Mouse (Mus musculus): ENCODE data around the gene Ccdc71.

Ccdc71 gene

DNA sequence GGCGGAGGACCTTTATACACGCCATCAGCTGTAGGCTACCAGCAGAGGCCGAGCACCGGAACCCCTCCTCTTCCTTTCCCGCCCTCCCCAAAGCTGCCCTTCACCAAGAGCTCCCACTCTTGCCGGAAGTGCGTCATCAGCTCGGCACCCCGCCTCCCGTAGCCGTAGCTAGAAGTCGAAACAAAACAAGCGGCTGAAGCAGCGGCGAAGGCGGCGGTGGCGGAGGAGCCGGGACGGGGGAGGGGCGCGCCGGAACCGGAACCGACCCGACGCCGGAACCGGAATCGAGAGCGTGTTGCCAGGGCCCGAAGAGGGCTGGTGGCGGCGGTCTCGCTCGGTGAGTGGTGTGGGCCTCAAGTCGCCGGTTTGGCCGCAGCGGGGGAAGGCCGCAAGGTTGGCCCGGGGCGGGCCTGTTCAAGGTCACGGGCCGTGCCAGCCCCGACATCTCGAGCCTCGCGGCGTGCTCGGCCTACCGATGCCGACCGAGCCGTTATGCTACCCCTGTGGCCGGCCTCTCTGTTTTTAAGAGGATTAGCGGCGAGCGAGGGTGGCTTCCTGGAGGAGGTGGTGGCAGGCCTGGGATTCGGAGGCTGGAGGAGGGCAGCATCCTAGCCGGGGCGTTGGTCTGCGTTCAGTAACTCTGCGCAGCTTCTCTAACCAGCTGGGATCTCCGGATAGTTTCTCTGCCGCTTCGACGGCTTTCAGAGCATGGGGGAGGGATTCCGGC is 30.4 kb downstream of the Ccdc71 start, which contains the start of gene Usp19:
Gene Usp19, plus strand, starts transcription at position 44 of the 727 bp plus-strand sequence.
- peak; percentile 97 for DNase-seq

DNA sequence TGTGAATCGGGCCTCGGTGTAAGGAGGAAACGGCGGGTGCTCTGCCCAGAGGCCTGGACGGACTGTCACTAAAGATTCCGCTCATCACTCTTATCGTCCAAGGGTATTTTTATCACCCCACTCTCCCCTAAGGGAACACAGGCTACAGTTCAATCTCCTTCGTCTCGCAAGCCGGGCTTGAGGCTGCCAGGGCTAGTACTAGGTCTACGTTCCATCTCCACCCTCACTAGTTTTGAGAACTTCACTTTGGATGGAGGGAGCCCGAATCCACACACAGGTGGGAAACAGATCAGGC is 30.9 kb downstream of the Ccdc71 start:
- no peak for DNase-seq

DNA sequence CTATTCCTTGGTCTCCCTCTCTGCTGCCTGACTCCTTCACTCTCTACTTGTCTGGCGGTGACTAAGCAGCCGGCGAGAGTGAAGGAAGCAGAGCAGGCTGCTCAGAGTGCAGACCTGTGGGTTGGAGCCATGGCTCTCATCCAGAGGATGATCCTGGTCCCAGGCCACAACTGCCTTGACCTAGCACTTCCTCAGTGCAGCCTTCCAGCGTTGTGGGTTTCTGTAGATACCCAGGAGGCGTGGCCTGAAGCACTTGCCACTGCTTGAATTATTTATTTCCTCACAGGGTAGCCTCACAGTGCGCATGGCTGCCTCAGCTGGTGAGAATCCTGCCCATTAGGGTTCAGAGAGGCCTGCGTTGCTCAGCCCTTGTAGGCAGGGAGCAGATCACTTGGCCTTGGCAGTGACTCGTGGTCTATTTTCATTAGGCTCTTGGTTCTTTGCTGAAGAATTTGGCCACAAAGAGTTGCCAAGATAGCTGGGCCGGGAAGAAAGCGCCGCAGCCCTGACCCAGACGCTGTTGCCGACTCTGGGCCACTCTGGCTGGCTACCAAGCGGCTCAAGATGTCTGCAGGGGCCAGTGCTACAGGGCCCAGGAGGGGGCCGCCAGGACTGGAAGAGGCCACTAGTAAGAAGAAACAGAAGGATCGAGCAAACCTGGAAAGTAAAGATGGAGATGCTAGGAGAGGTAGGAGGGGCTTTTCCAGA is 31.9 kb downstream of the Ccdc71 start:
- DNase-seq, result no peak

DNA sequence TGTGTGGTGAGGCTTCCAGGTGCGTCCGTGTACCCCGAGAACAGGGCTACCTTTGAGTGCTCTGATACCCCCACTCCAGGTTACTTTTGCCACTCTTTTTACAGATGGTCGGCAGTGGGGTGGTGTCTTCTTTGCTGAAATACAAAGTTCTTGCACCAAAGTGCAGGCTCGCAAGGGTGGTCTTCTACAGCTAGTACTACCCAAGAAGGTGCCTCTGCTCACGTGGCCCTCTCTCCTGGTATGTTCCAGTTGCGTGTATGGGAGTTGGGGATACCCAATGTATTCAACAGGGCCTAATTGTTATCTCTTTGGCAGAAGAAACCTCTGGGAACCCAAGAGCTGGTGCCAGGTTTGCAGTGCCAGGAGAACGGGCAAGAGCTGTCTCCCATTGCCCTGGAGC is 32.9 kb downstream of the Ccdc71 start:
- no peak for DNase-seq

DNA sequence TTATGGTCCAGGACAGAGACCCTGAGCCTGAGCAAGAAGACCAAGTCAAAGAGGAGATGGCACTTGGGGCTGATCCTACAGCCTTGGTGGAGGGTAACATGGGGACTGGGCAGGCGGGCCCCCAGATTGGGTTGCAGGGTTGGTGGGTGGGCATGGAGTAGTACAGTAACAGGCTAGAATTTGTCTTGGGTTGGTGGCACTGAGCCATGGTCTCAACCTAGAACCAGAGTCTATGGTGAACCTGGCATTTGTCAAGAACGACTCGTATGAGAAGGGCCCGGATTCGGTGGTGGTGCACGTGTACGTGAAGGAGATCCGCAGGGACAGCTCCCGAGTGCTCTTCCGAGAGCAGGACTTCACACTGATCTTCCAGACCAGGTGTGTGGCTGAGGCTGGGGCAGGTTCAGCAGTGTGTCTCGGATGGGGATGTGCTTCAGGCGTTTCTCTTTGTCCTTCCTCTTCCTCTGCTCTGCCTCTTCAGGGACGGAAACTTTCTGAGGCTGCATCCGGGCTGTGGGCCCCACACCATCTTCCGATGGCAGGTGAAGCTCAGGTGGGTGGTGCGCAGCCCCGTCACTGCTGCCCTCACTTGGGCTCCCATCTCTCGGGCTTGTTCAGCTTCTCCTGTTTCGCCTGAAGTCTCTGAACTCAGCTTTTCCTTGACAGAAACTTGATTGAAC is 34.0 kb downstream of the Ccdc71 start:
- DNase-seq, result no peak

DNA sequence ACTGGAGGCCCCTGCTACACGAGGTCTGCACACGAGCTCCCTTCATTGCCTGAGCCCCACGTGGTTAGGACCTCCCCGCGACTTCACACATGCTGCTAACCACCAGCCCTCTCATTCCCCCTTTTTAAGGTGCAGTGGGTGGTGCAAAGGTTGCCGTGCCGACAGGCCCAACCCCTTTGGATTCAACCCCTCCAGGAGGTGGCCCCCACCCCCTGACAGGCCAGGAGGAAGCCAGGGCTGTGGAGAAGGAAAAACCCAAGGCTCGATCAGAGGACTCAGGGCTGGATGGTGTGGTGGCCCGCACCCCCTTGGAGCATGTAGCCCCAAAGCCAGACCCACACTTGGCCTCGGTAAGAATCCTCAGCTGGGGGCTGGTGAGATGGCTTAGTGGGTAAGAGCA is 34.6 kb downstream of the Ccdc71 start:
- no peak for DNase-seq

DNA sequence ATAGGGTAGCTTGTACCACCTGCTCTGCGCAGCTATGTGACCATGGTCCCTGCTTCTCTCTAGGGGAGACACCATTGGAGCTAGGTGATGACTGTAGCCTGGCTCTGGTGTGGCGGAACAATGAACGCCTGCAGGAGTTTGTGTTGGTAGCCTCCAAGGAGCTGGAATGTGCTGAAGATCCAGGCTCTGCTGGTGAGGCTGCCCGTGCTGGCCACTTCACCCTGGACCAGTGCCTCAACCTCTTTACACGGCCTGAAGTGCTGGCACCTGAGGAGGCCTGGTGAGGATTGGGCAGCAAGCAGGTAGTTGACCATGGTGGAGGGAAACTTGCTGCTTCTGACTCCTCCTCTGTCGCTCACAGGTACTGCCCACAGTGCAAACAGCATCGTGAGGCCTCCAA is 38.9 kb downstream of the Ccdc71 start:
- DNase-seq, result no peak

DNA sequence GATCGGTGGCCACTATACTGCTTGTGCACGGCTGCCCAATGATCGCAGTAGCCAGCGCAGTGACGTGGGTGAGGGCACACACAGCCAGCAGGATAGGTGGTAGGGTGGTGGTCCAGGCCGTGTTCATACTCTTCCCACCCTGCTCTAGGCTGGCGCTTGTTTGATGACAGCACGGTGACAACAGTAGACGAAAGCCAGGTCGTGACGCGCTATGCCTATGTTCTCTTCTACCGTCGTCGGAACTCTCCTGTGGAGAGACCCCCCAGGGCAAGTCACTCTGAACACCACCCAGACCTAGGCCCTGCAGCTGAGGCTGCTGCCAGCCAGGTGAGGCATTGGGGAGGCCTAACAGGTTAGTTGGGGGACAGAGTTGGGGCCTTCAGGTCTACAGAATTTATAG is 39.6 kb downstream of the Ccdc71 start:
- no peak for DNase-seq

DNA sequence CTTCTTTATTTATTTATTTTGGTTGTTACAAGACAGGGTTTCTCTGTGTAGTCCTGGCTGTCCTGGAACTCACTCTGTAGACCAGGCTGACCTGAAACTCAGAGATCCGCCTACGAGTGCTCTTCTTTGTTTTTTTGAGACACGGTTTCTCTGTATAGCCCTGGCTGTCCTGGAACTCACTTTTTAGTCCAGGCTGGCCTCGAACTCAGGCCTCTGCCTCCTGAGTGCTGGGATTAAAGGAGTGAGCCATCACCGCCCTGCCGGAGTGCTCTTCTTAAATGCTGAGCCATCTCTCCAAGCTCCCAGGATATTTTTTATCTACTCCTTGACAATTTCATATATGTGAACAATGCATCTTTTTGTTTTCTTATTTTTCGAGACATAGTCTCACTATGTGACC is 46.6 kb downstream of the Ccdc71 start:
- no peak for DNase-seq

DNA sequence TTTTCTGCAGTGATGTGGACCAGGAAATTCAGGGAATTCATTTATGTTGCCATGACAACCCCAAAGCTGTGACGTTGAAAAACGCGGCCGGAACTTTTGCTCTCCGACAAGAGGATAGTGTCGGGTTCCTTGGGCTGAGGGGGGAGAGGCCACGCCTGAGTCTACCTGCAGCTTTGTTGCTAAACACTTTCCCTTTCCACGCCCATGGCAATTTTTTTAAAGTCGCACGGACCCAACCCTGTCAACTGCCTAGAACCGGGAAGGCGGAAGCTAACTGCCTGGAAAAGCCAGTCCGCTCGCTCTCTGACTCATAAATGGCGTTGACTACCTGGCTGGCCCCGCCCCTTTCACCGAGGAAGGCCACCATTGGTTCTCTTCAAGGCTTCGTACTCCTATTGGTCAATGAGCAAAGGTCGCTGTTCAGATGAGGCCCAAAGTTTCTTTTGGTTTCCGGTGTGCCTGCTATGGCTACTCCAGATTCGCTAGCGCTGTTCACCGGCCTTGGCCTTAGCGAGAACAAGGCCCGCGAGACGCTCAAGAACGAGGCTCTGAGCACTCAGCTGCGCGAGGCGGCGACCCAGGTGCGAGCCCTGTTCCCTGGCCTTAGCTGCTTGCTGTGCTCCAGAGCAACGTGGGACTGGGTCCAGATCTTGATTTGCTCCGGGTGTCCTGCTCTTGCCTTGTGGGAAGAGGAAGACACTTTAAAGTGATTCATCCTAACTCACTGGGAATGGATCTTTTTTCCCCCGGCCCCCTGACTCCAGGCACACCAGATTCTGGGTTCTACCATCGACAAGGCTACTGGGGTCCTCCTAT is 47.5 kb downstream of the Ccdc71 start, which contains the start of gene Qars:
Gene Qars, plus strand, starts transcription at position 88 of the 816 bp plus-strand sequence.
- DNase-seq, result peak; percentile 96

DNA sequence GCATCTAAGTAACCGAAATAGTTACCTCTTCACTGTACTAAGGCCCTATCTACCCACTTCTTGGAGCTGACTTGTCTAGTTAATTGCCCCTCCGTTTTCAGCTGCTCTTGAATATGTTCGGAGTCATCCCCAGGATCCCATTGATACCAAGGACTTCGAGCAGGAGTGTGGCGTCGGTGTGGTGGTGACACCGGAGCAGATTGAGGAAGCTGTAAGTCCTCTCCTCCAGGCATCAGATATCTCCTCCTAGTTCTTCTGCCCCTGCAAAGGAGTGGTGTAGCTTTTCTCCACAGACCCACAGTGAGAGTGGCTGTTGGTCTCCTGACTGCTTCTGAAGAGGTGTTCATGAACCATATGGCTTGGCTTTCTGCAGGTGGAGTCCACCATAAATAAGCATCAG is 48.4 kb downstream of the Ccdc71 start:
- DNase-seq, result no peak

Data from right cerebral cortex, adult 18-20 months (tissue).